Mouse (Mus musculus) gastrocnemius, adult 2 months (tissue): Measurements from ENCODE around the gene Polg2. TPM values are rescaled to one million over a fixed set of nuclear protein-coding genes. Genes with fewer than 3 reads are reported as not detected.
"Not testable (repeated sequence)": the region's sequence is repeated elsewhere in the genome, so short reads cannot be mapped to it uniquely, and the experiment has no call there.

ENCODE experiments used
- DNase-seq: peaks from one replicate; pipeline ENCODE4 v3.0.0; 2022
- H3K27ac ChIP-seq: fragments of 200-600 bp; 2 replicates; pipeline ENCODE4 v1.8.1; 2022; ENCODE audit warnings: mild to moderate bottlenecking
- H3K4me3 ChIP-seq: fragments of 200-600 bp; 2 replicates; pipeline ENCODE4 v1.8.1; 2022; ENCODE audit warnings: mild to moderate bottlenecking, moderate library complexity
- CTCF ChIP-seq: fragments of 200-600 bp; IDR thresholded peaks from 2 replicates; pipeline ENCODE4 v1.8.1; 2022; ENCODE audit warnings: antibody characterized with exemption, mild to moderate bottlenecking, moderate library complexity
- intact Hi-C: fragments of 180-260 bp; cut with DNase I; formaldehyde crosslinking; loops from one replicate; pipeline ENCODE4 v1.15.1; 2025
- total RNA-seq, 2 experiments: library from RNA; stranded (reverse); gene quantifications; 2 replicates each; pipeline ENCODE4 v1.2.3; 2021

Gene Polg2
- total RNA-seq, 2 experiments from 2014 or later = 2.4 to 3.3 TPM

DNA sequence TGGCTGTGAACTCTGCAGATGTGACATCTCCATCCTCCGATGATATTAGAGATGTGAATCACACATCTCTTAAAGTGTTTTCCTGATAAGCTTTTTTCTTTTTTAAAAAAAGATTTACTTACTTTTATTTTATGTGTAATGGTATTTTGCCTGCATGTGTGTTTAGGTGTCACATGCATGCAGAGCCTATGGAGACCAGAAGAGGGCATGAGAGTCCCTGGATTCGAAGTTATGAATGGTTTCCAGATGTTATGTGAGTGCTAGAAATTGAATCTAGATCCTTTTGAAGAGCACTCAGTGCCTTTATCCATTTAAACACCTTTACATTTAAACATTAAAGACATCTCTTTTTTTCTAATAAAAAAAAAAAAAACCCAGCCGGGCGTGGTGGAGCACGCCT, 34.4 kb downstream of the Polg2 start:
- no peak for DNase-seq
- TF ChIP-seq CTCF = peak; percentile 31
- intact Hi-C loops = loop anchor here (10.0 kb wide), 2 partner anchors 230 to 330 kb away; no protein-coding TSS in a partner anchor
- Histone ChIP-seq H3K27ac (no peak overlapping the region), H3K4me3 (no peak overlapping the region)

DNA sequence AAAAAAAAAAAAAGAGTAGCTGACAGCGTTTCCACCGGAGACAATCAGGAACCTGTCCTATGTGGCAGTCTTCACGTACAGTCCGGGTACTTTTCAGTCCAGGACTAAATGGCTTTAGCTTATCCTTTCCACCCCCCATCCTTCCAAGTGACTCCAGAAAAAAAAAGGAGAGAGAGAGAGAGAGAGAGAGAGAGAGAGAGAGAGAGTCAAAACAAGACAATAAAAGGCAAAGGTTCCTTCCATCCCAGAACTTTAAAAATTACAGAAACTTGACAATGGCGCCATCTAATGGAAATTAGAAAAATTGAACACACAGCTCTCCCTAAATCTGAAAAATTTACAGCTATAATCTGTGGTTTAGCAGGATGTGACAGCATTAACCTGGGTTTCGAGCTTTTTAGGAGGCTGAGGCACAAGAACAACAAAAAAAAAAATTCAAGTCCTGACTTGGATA, 36.9 kb downstream of the Polg2 start:
- TF ChIP-seq CTCF = peak; percentile 78
- no peak for DNase-seq
- intact Hi-C loops = loop anchor here (1.0 to 10.0 kb wide), 4 partner anchors 62 to 328 kb away; no protein-coding TSS in a partner anchor
- Histone ChIP-seq H3K27ac (no peak overlapping the region), H3K4me3 (no peak overlapping the region)

DNA sequence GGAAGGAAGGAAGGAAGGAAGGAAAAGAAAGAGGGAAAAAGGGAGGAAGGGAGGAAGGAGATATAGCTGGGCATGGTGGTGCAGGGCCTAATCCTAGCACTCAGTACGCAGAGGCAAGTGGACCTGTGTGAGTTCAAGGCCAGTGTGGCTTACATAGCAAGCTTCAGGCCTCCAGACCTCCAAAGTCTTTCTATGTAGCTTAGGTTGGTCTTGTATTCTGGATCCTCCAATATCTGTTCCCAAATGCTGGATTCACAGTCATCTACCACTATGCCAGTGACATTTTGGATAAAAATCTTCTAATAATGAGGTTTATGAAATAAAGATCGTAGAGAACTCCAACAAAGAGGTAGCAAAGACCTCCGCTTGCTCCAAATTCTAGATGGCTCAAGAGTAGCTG, 37.5 kb downstream of the Polg2 start:
- intact Hi-C loops = loop anchor here (1.0 to 10.0 kb wide), 4 partner anchors 61 to 327 kb away; no protein-coding TSS in a partner anchor
- H3K27ac ChIP-seq = no peak overlapping the region
- no peak for DNase-seq
- H3K4me3 ChIP-seq = no peak overlapping the region
- no peak for TF ChIP-seq CTCF

- Histone ChIP-seq H3K27ac (no peak overlapping the region), H3K4me3 (no peak overlapping the region)
- DNase-seq = no peak
- intact Hi-C loops = loop anchor here (10.0 kb wide), 2 partner anchors 226 to 326 kb away; no protein-coding TSS in a partner anchor
- no peak for TF ChIP-seq CTCF
These were observed 38.1 kb downstream of the Polg2 start for GRCm38 (mm10) chr11:106741232-106741631.

- not testable (repeated sequence) for DNase-seq
- intact Hi-C loops = loop anchor here (10.0 kb wide), 2 partner anchors 226 to 326 kb away; no protein-coding TSS in a partner anchor
These were observed 38.6 kb downstream of the Polg2 start for GRCm38 (mm10) chr11:106740724-106741123.

DNA sequence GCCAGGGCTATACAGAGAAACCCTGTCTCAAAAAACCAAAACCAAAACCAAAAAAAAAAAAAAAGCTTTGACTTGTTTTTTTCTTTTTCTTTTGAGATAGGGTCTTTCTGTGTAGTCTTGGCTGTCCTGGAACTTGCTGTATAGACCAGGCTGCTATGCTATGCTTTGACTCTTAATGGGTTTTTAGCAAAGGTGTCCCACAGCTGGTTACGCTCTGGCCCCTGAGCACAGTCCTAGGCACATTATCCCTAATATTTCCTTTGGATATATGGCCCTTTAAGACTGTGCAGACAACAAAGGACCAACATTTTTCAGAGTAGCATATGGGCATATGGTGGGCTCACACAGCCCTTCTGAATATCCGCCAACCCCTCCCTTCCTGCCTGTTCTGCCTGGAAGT, 40.2 kb downstream of the Polg2 start:
- TF ChIP-seq CTCF = no peak
- no peak for DNase-seq
- intact Hi-C loops = loop anchor here (5.0 kb wide), 1 partner anchor 42 kb away; no protein-coding TSS in a partner anchor
- Histone ChIP-seq H3K27ac (peak overlapping the region; percentile 46), H3K4me3 (no peak overlapping the region)

More at GRCm38 (mm10) chr11:106740724-106741123, 38.6 kb downstream of the Polg2 start:
- H3K4me3 ChIP-seq, H3K27ac ChIP-seq: not testable (repeated sequence)

DNA sequence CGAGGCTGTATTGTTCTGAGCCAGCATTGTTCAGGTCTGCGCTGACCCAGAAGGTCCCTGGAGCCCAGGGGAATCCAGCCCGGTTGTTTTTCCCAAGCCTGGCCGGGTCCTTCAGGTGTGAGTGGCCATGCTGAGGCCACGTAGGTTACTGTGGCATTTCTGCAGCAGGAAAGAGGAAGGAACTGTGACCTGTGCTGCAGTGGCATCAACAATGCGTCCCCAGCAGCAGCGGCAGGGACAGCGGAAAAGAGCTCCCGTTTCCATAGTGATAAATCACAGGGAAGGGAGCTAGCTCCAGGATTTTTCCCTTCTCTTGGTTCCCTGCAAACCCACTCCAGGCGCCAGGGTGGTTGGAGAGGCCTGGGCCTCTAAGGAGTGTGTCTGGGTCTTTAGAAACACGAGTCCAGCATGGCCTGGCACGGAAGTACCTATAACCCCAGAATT, 42.1 kb downstream of the Polg2 start:
- H3K27ac ChIP-seq = peak overlapping the region; percentile 82
- no peak for TF ChIP-seq CTCF
- no peak overlapping the region for H3K4me3 ChIP-seq
- peak; percentile 56 for DNase-seq
- intact Hi-C loops = loop anchor here (2.0 to 5.0 kb wide), 2 partner anchors 26 to 40 kb away; no protein-coding TSS in a partner anchor

DNA sequence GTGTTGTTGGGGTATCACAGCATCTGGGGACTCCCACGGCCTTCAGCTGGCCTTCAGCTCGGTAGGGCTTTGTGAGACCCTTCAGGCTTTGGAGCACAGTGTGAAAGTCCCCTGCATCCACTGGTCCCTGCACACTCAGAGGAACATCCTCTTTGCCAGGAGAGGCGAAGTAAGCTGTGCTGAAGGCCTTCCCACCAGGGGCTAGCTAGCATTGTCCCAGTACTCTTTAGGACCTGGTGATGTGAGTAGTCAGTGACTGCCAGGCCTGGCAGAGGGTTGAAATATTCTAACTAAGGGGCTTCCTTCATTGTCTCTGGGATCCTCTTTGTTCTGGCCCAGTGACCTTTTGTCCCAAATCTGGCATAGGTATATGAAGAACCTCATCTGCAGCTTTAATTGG, 42.7 kb downstream of the Polg2 start:
- peak overlapping the region; percentile 82 for H3K27ac ChIP-seq
- DNase-seq = no peak
- intact Hi-C loops = loop anchor here (2.0 to 5.0 kb wide), 2 partner anchors 26 to 39 kb away; no protein-coding TSS in a partner anchor
- no peak overlapping the region for H3K4me3 ChIP-seq
- TF ChIP-seq CTCF = no peak

GRCm38 (mm10) chr11:106730714-106731113, 48.6 kb downstream of the Polg2 start:
- Histone ChIP-seq H3K27ac (peak overlapping the region; percentile 68), H3K4me3 (no peak overlapping the region)
- no peak for DNase-seq
- no peak for TF ChIP-seq CTCF
- intact Hi-C loops = no loop called here

- no peak overlapping the region for H3K4me3 ChIP-seq
- intact Hi-C loops = no loop called here
- no peak for DNase-seq
- no peak for TF ChIP-seq CTCF
- H3K27ac ChIP-seq = peak overlapping the region; percentile 68
These were observed 49.7 kb downstream of the Polg2 start for GRCm38 (mm10) chr11:106729656-106730055.

DNA sequence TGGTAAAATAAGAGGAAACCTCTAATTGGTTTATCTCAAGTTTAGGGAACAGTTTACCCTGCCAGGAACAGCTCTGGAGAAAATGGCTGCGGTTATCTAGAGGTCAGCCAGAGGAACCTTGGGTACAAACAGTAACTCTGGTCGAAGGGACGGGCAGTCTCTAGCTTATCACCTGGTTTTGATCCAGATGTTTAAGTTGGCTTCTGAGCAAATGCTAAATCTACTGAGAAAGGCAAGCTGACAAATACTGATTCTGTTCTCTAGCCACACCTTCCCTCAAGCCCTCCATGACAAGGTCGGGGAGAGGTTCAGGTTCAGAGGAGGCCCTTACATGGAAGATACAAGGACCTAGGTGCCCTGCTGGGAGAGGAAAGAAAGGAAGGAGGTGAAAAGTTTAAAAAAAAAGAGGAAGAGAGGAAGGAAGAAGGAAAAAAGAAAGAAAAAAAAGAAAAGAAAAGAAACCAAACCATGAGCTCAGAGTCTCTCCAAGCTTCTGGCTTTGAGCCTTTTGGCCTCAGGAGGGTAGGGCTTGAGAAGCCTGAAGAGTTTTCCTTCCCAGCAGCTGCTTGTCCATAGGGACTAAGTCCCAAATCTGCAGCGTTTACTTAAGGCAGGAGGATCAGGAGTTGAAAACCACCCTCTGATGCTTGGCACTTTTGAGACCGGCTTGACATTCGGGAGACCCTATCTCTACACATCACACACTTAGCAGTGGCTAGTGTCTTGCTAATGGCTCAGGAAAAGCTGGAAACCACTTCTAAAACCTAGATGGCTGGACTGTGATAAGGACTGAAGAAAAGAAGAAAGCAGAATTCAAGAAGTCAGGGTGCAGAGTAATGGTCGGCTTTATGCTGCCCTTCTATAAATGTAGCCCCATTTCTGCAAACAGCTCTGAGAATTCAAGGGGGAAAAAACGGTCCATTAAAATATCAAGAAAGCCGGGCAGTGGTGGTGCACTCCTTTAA, 50.7 kb downstream of the Polg2 start:
- Histone ChIP-seq H3K4me3 (no peak overlapping the region), H3K27ac (peak overlapping the region; percentile 28; the same call in 1 of the 2 replicates)
- intact Hi-C loops = no loop called here
- TF ChIP-seq CTCF = no peak
- DNase-seq = no peak

GRCm38 (mm10) chr11:106727967-106728366, 51.4 kb downstream of the Polg2 start:
- no peak overlapping the region for H3K27ac ChIP-seq

DNA sequence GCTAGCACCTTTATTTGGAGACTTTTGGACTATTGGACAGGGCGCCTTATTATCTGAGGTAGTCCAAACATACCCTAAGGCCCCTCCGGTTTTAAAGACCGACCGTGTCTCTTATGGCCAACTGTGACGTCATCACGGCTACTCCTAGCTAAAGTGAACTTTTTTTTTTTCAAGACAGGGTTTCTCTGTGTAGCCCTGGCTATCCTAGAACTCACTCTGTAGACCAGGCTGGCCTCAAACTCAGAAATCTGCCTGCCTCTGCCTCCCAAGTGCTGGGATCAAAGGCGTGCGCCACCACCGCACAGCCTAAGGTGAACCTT, 54.5 kb downstream of the Polg2 start:
- H3K4me3 ChIP-seq, DNase-seq, intact Hi-C loops, H3K27ac ChIP-seq: not testable (repeated sequence)

More at GRCm38 (mm10) chr11:106727967-106728366, 51.4 kb downstream of the Polg2 start:
- DNase-seq = no peak
- TF ChIP-seq CTCF = no peak
- intact Hi-C loops = no loop called here
- no peak overlapping the region for H3K4me3 ChIP-seq
